In the genomic region with DNA sequence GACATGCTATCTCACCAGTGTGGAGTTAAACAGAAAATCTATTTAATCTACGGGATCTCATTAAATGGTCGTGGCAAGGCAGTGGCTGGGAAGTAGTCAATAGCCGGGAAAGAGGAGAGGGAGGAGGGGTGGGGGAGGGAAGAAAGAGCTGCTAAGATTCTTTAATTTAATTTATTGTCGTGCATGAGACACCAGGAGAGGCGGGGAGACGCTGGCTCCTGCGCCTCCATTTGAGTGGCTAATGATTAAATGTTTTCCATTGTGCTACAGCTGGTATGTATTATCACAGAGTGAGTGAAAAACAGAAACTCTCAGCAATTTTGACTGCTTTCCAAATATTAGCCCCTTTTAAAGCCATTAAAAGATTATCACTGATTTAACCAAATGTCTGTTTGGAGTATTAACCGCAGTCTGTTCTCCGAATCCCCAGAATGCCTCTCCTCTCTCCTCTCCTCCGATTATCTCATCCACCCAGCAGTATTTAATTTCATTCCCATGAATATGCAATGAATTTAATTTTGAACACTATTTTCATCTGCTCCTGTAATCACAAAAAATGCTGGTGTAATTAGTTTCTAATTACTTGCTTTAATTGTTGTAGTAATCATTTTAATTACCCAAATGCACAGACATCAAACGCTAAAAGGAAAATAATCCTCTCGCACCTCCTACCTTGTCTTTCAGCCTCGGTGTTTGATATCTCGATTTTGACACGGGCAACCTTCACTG, we compare ENCODE assay signal across 10 mouse cellular contexts.
A peak's percentile ranks its signal among the peaks of the same experiment; 100 is the strongest.
DNase-seq lines count a peak whose midpoint lies in the region; ATAC-seq and TF ChIP-seq lines count a peak whose summit lies in the region.
"Had no signal": no experiment of that assay in that cellular context is flagged by ENCODE, and none has a peak within 500 bp of the region (broad histone marks: within the 10 kb centered on the region; RNA-seq: fewer than 3 reads in every experiment).

No protein-coding gene starts in this region.

- no peak for TF ChIP-seq EP300 in lung, postnatal 0 days (IDR thresholded peaks at IDR 0.05)
- no peak for TF ChIP-seq EP300 in stomach, postnatal 0 days (optimal IDR thresholded peaks at IDR 0.05)

- WGBS in lung, postnatal 0 days = 38% methylated on average over 15 of the region's 15 CpGs
- 3% methylated on average over 15 of the region's 15 CpGs for WGBS in forebrain, embryonic 15.5 days
- 19% methylated on average over 15 of the region's 15 CpGs for WGBS in limb, embryonic 15.5 days
- WGBS in stomach, postnatal 0 days = 19% methylated on average over 15 of the region's 15 CpGs

- H3K4me2 ChIP-seq in lung, postnatal 0 days (replicated peaks; ENCODE audit: low read depth, low read length) = no peak overlapping the region
- H3K4me2 ChIP-seq in forebrain, embryonic 15.5 days (replicated peaks) = peak overlapping the region; percentile 32
- H3K4me2 ChIP-seq in limb, embryonic 15.5 days = peak overlapping the region; percentile 36
- peak overlapping the region; percentile 27 for H3K4me2 ChIP-seq in stomach, postnatal 0 days (replicated peaks; ENCODE audit: low read depth)

- H3K27me3 ChIP-seq in lung, postnatal 0 days (replicated peaks; ENCODE audit: insufficient read depth, low read length) = no peaks in the 10 kb centered on the region
- peaks cover 42% of the 10 kb centered on the region for H3K27me3 ChIP-seq in forebrain, embryonic 15.5 days
- peaks cover 37% of the 10 kb centered on the region for H3K27me3 ChIP-seq in limb, embryonic 15.5 days
- no peaks in the 10 kb centered on the region for H3K27me3 ChIP-seq in stomach, postnatal 0 days (ENCODE audit: control insufficient read depth, insufficient read depth, low read length)

- no peak for TF ChIP-seq CTCF in lung, postnatal 0 days (IDR thresholded peaks at IDR 0.05)
- TF ChIP-seq CTCF in stomach, postnatal 0 days (IDR thresholded peaks at IDR 0.05; ENCODE audit: low read depth) = no peak

- no peaks in the 10 kb centered on the region for H3K36me3 ChIP-seq in lung, postnatal 0 days (ENCODE audit: insufficient read depth, low read length)
- H3K36me3 ChIP-seq in forebrain, embryonic 15.5 days = no peaks in the 10 kb centered on the region
- H3K36me3 ChIP-seq in limb, embryonic 15.5 days = no peaks in the 10 kb centered on the region
- no peaks in the 10 kb centered on the region for H3K36me3 ChIP-seq in stomach, postnatal 0 days (ENCODE audit: control insufficient read depth, insufficient read depth, low read length)

- ATAC-seq in lung, postnatal 0 days = no peak
- peak; percentile 78 for ATAC-seq in forebrain, embryonic 15.5 days (replicated peaks)
- no peak for ATAC-seq in limb, embryonic 15.5 days (ENCODE audit: insufficient number of reproducible peaks, low FRiP score, low TSS enrichment, low read depth)
- ATAC-seq in stomach, postnatal 0 days (ENCODE audit: low FRiP score, low TSS enrichment) = no peak
- ATAC-seq: Patski had no signal

- H3K27ac ChIP-seq in lung, postnatal 0 days (ENCODE audit: low read length) = no peak overlapping the region
- H3K27ac ChIP-seq in forebrain, embryonic 15.5 days (replicated peaks) = peak overlapping the region; percentile 85
- no peak overlapping the region for H3K27ac ChIP-seq in limb, embryonic 15.5 days
- no peak overlapping the region for H3K27ac ChIP-seq in stomach, postnatal 0 days (replicated peaks)

- peak; percentile 35 for DNase-seq in lung, postnatal 0 days (ENCODE audit: low spot score)
- no peak for DNase-seq in lung, postnatal 25 days (ENCODE audit: low spot score)
- DNase-seq in stomach, postnatal 0 days (ENCODE audit: low spot score) = no peak
- no peak for DNase-seq in heart, adult 9 months (ENCODE audit: low spot score in 2 of 2)
- DNase-seq in thymus, postnatal 0 days (ENCODE audit: low spot score) = no peak
- DNase-seq: kidney, adult 2 months; thymus, postnatal 4 days had no signal

- H3K4me3 ChIP-seq in lung, postnatal 0 days (ENCODE audit: low read depth, low read length) = no peak overlapping the region
- peak overlapping the region; percentile 15 for H3K4me3 ChIP-seq in forebrain, embryonic 15.5 days
- H3K4me3 ChIP-seq in limb, embryonic 15.5 days = peak overlapping the region; percentile 5; the same call in 1 of the 2 replicates
- no peak overlapping the region for H3K4me3 ChIP-seq in stomach, postnatal 0 days (ENCODE audit: low read depth, low read length)

- no peaks in the 10 kb centered on the region for H3K4me1 ChIP-seq in lung, postnatal 0 days (ENCODE audit: insufficient read depth, low read depth, low read length)
- H3K4me1 ChIP-seq in forebrain, embryonic 15.5 days = peaks cover 38% of the 10 kb centered on the region
- H3K4me1 ChIP-seq in limb, embryonic 15.5 days = peaks cover 26% of the 10 kb centered on the region
- no peaks in the 10 kb centered on the region for H3K4me1 ChIP-seq in stomach, postnatal 0 days (replicated peaks; ENCODE audit: control insufficient read depth, insufficient read depth)

- no peak overlapping the region for H3K9ac ChIP-seq in lung, postnatal 0 days (replicated peaks; ENCODE audit: low read depth)
- peak overlapping the region; percentile 34; the same call in 1 of the 2 replicates for H3K9ac ChIP-seq in forebrain, embryonic 15.5 days (replicated peaks)
- H3K9ac ChIP-seq in limb, embryonic 15.5 days = no peak overlapping the region
- no peak overlapping the region for H3K9ac ChIP-seq in stomach, postnatal 0 days (ENCODE audit: low read length)

- H3K9me3 ChIP-seq in lung, postnatal 0 days (ENCODE audit: low read length) = no peaks in the 10 kb centered on the region
- H3K9me3 ChIP-seq in forebrain, embryonic 15.5 days = no peaks in the 10 kb centered on the region
- no peaks in the 10 kb centered on the region for H3K9me3 ChIP-seq in limb, embryonic 15.5 days
- no peaks in the 10 kb centered on the region for H3K9me3 ChIP-seq in stomach, postnatal 0 days (ENCODE audit: control insufficient read depth, low read length)

Comparison
In these comparisons a context has a peak if more than half of its experiments do, and no peak if none do; other contexts are left out.
1. H3K4me3 ChIP-seq: peak in forebrain, embryonic 15.5 days (single experiment) and limb, embryonic 15.5 days (single experiment); none in lung, postnatal 0 days (single experiment) and stomach, postnatal 0 days (single experiment).